Mouse (Mus musculus) adrenal gland, postnatal 10 days (tissue): Measurements from ENCODE around the gene Gm10309. TPM values are rescaled to one million over a fixed set of nuclear protein-coding genes. Genes with fewer than 3 reads are reported as not detected.

ENCODE experiments used
- DNase-seq: peaks from one replicate; pipeline ENCODE4 v3.0.0; 2021; ENCODE audit warnings: mixed read lengths
- total RNA-seq, 2 experiments: library from RNA; stranded (reverse); gene quantifications; 2 replicates each; pipeline ENCODE4 v1.2.3; 2021

The Gm10309 gene
- total RNA-seq, 2 experiments from 2014 or later: 0.15 TPM; not detected in 1

GRCm38 (mm10) chr17:86470160-86470559 is 34.9 kb downstream of the Gm10309 start:
- DNase-seq: no peak

- no peak for DNase-seq
Observed at GRCm38 (mm10) chr17:86467967-86468366, 37.1 kb downstream of the Gm10309 start.

- no peak for DNase-seq
Observed at GRCm38 (mm10) chr17:86467291-86467898, 37.6 kb downstream of the Gm10309 start.

GRCm38 (mm10) chr17:86466871-86467270 is 38.2 kb downstream of the Gm10309 start:
- DNase-seq: no peak

- no peak for DNase-seq
Observed at GRCm38 (mm10) chr17:86466412-86466811, 38.6 kb downstream of the Gm10309 start.

- DNase-seq: no peak
Observed at GRCm38 (mm10) chr17:86465865-86466264, 39.2 kb downstream of the Gm10309 start.

- no peak for DNase-seq
Observed at GRCm38 (mm10) chr17:86464689-86465363, 40.2 kb downstream of the Gm10309 start.

- no peak for DNase-seq
Observed at GRCm38 (mm10) chr17:86464197-86464596, 40.8 kb downstream of the Gm10309 start.

GRCm38 (mm10) chr17:86463369-86463768 is 41.7 kb downstream of the Gm10309 start:
- peak; percentile 33 for DNase-seq

- no peak for DNase-seq
Observed at GRCm38 (mm10) chr17:86460645-86461430, 44.2 kb downstream of the Gm10309 start.

- DNase-seq: no peak
Observed at GRCm38 (mm10) chr17:86458302-86458980, 46.6 kb downstream of the Gm10309 start.

GRCm38 (mm10) chr17:86456512-86456911 is 48.5 kb downstream of the Gm10309 start:
- no peak for DNase-seq

GRCm38 (mm10) chr17:86454351-86454706 is 50.7 kb downstream of the Gm10309 start:
- peak; percentile 28 for DNase-seq

GRCm38 (mm10) chr17:86453673-86454350 is 51.2 kb downstream of the Gm10309 start:
- DNase-seq: no peak

- no peak for DNase-seq
Observed at GRCm38 (mm10) chr17:86452934-86453333, 52.1 kb downstream of the Gm10309 start.

Other genes starting within 250 kb of the Gm10309 start
- 100 to 1,000 TPM; 178 to 213 TPM for gene Epas1, start 248.5 kb upstream of the Gm10309 start, total RNA-seq